Mouse (Mus musculus) liver, postnatal 0 days (tissue): ENCODE results near the gene Clip2. TPM values are rescaled to one million over a fixed set of nuclear protein-coding genes. Genes with fewer than 3 reads are reported as not detected.

Experiments used
- ATAC-seq: fragments of 200-750 bp; cut with Nextera tagmentation; 2 replicates; pipeline ENCODE4 v1.8.0; 2017; ENCODE audit warnings: mild to moderate bottlenecking, moderate library complexity
- DNase-seq: peaks from one replicate; pipeline ENCODE4 v3.0.0-alpha.2; 2016
- H3K27ac ChIP-seq: fragments of 300-500 bp; sonication (generic); 2 replicates; pipeline ENCODE4 v1.5.1; 2014; ENCODE audit warnings: antibody characterized with exemption, moderate library complexity, mild to moderate bottlenecking, low read depth
- H3K27me3 ChIP-seq: fragments of 300-500 bp; sonication (generic); 2 replicates; pipeline ENCODE4 v1.6.1; 2014; ENCODE audit warnings: low read length, control low read depth, mixed read lengths; ENCODE audit not compliant: insufficient read depth
- H3K36me3 ChIP-seq: fragments of 300-500 bp; sonication (generic); replicated peaks from 2 replicates; pipeline ENCODE4 v1.6.1; 2014; ENCODE audit warnings: mild to moderate bottlenecking, control low read depth, low read length, moderate library complexity, mixed read lengths; ENCODE audit not compliant: insufficient read depth
- H3K4me1 ChIP-seq: fragments of 300-500 bp; sonication (generic); 2 replicates; pipeline ENCODE4 v1.6.1; 2014; ENCODE audit warnings: antibody characterized with exemption, mild to moderate bottlenecking, control low read depth; ENCODE audit not compliant: insufficient read depth
- H3K4me2 ChIP-seq: fragments of 300-500 bp; sonication (generic); 2 replicates; pipeline ENCODE4 v1.6.1; 2014; ENCODE audit warnings: low read depth, mild to moderate bottlenecking, low read length, moderate library complexity, mixed read lengths
- H3K4me3 ChIP-seq: fragments of 300-500 bp; sonication (generic); 2 replicates; pipeline ENCODE4 v1.5.1; 2014; ENCODE audit warnings: low read depth, low read length
- H3K9ac ChIP-seq: fragments of 300-500 bp; sonication (generic); replicated peaks from 2 replicates; pipeline ENCODE4 v1.6.1; 2014; ENCODE audit warnings: mild to moderate bottlenecking, moderate library complexity
- H3K9me3 ChIP-seq: fragments of 300-500 bp; sonication (generic); 2 replicates; pipeline ENCODE4 v1.6.1; 2016; ENCODE audit warnings: mild to moderate bottlenecking, control low read depth, low read length, mixed read lengths
- CTCF ChIP-seq: sonication (generic); IDR thresholded peaks from 2 replicates; pipeline ENCODE4 v1.5.1; 2016; ENCODE audit warnings: antibody characterized with exemption, low read depth
- EP300 ChIP-seq: IDR thresholded peaks from 2 replicates; pipeline ENCODE4 v1.6.1; 2016; ENCODE audit warnings: antibody characterized with exemption, low read depth, mild to moderate bottlenecking
- WGBS: fragments of 180-500 bp; shearing (Covaris S2); extraction: QIAGEN DNeasy Blood & Tissue Kit; methylation state at CpG from one replicate; pipeline ENCODE4 v1.1.7; 2014; ENCODE audit not compliant: insufficient replicate concordance; 5-methylcytosine and 5-hydroxymethylcytosine counted together
- polyA plus RNA-seq: library from polyadenylated mRNA; unstranded; fragments of >200 nt; fragmentation: Nextera tagmentation; extraction: Ambion mirVana; gene quantifications from 2 replicates; pipeline ENCODE4 v1.2.1, GENCODE M21; 2015

The Clip2 gene
- polyA plus RNA-seq: 0.21 and 0.29 TPM in 2 replicates

DNA sequence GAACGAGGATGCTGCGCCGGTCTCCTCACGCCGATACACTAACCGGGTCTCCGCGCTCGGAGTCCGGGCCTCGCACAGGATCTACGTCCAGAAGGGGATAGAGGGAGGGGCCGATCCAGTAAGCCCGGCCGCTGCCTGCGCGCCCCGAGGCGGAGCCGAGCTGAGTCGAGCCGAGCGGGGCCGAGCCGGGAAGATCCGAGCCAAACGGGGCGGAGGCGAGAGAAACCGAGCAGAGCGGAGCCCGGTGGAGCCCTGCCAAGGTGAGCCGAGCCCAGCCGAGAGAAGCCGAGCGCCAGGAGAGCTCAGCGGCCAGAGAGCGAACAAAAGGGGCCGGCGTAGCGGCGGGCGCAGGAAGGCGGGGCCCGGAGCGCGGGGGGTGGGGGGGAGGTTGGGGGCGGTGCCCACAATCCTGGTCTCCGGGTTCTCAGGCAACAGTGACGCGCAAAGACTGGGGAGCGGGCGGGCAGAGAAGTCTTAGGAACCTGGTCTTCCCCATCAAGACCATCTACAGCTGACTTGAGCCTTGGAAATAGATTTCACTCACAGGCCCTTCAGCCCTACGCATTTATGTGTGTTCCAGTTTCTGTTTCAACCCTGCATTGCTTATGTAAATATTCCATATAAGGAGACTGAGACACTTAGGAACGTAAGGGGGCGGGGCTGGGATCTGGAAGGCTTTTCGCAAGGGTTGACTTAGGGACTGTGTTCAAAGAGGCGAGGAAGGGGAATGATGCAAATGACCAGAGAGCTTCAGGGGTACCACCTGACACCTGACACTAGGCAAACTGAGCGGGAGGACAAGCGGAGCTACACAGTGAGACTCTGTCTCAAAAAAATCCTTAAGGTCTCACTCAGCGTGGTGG is at the start of gene Clip2:
TSS of gene Clip2 (minus strand) at position 325 of the 863 bp plus-strand sequence.
- TF ChIP-seq EP300 (no peak), CTCF (peak; percentile 21; the same call in 1 of the 2 replicates)
- Histone ChIP-seq H3K4me1 (peaks cover 24% of the 10 kb centered on the region), H3K27ac (peak within 1 kb of the TSS; percentile 71), H3K9me3 (no peaks in the 10 kb centered on the region), H3K36me3 (no peaks in the 10 kb centered on the region), H3K4me2 (peak within 1 kb of the TSS; percentile 95), H3K27me3 (no peaks in the 10 kb centered on the region), H3K4me3 (peak within 1 kb of the TSS; percentile 69), H3K9ac (peak within 1 kb of the TSS; percentile 73)
- WGBS: 2% methylated on average over 57 of the region's 61 CpGs
- peak; percentile 95 for ATAC-seq
- DNase-seq: peak; percentile 94

DNA sequence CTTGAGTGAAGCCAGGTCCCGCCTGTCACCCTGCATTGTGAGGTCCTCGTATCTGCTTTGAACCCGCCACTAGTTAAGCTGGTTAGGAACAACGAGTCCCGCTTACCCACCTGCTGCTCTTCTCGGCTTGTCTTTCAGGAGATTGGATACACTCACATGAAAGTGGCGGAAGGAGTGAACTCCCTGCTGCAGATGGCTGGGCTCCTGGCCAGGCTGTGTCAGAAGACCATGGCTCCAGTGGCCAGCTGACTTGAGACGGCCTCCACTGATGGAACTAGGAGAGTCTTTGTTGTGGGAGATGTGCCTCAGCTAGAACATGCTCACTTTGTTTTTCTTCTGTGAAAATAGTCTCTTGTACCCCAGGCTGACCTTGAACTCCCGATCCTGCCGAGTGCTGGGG is 45.5 kb upstream of the Clip2 start:
- TF ChIP-seq CTCF: no peak
- TF ChIP-seq EP300: no peak
- H3K27ac ChIP-seq: no peak overlapping the region
- no peaks in the 10 kb centered on the region for H3K9me3 ChIP-seq
- no peak overlapping the region for H3K9ac ChIP-seq
- H3K36me3 ChIP-seq: peaks cover 46% of the 10 kb centered on the region
- WGBS: 86% methylated on average over 10 of the region's 10 CpGs
- no peak overlapping the region for H3K4me2 ChIP-seq
- no peak overlapping the region for H3K4me3 ChIP-seq
- no peak for DNase-seq
- H3K27me3 ChIP-seq: no peaks in the 10 kb centered on the region
- no peak for ATAC-seq
- peaks cover 2% of the 10 kb centered on the region; the same call in 1 of the 2 replicates for H3K4me1 ChIP-seq

DNA sequence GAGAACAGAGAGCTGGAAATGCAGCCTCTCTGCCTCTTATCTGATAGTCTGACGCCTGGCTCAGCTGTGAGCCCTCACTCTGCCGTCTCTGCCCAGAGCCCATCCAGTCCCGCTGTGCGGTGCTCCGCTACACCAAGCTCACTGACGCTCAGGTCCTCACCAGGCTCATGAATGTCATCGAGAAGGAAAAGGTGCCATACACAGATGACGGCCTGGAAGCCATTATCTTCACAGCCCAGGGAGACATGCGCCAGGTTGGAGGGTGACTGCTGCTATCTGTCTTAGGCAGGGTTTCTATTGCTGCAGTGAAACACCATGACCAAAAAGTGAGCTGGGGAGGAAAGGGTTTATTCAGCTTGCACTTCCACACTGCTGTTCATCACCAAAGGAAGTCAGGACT is 40.9 kb upstream of the Clip2 start:
- no peak for DNase-seq
- H3K9me3 ChIP-seq: no peaks in the 10 kb centered on the region
- no peak overlapping the region for H3K4me3 ChIP-seq
- peaks cover 7% of the 10 kb centered on the region for H3K4me1 ChIP-seq
- 63% methylated on average over 9 of the region's 9 CpGs for WGBS
- H3K9ac ChIP-seq: no peak overlapping the region
- H3K36me3 ChIP-seq: peaks cover 59% of the 10 kb centered on the region
- no peak overlapping the region for H3K27ac ChIP-seq
- TF ChIP-seq EP300 (peak; percentile 89), CTCF (no peak)
- peak; percentile 94 for ATAC-seq
- no peaks in the 10 kb centered on the region for H3K27me3 ChIP-seq
- H3K4me2 ChIP-seq: no peak overlapping the region

DNA sequence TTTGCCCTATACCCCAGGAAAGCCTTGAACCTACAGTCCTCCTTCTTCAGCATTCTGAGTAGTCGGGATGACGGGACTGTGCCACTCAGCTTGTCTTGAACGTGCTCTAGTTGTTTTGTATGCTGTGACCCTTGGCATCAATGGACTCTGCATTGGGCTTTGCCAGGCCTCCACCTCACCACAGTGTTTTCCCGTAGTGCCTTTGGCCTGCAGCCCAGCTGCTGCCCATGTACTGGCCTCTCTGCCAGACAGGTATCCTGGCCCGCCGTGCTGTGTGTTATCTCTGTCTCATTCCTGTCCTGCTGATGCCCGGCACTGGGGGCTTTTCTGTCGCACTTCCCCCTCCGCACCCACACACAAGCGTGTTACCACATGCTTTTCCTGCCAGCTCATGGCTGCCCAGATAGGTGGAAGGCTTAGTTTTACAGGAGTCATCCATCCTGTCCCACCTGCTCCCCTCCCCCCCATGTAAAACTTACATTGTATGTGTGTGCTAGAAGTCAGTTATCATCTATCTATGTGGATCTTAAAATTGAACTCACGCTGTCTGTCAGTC is 39.9 kb upstream of the Clip2 start:
- Histone ChIP-seq H3K27ac (no peak overlapping the region), H3K9me3 (no peaks in the 10 kb centered on the region), H3K4me2 (no peak overlapping the region), H3K4me1 (peaks cover 7% of the 10 kb centered on the region), H3K4me3 (no peak overlapping the region), H3K36me3 (peaks cover 49% of the 10 kb centered on the region), H3K27me3 (no peaks in the 10 kb centered on the region), H3K9ac (no peak overlapping the region)
- WGBS: 71% methylated on average over 11 of the region's 11 CpGs
- TF ChIP-seq EP300: no peak
- TF ChIP-seq CTCF: no peak
- DNase-seq: no peak
- no peak for ATAC-seq

DNA sequence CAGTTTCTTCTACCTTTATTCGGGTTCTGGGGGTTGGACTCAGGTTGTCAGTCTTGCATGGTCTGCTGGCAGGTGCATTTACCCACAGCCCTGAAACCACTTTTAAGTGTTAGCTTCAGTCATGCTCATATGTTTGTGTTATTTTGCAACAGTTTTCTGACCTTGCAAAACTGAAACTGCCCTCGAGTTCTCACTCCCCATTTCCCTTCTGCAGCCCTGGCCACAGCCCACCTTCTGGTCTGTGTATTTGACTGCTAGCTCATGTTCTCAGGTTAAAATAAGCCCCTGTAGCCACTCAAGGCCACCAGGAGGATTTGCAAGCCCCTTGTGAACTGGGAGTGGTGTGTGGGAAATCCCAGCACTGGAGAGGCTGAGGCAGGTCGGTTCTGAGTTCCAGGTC is 37.7 kb upstream of the Clip2 start:
- no peak for ATAC-seq
- WGBS: 62% methylated on average over 3 of the region's 3 CpGs

DNA sequence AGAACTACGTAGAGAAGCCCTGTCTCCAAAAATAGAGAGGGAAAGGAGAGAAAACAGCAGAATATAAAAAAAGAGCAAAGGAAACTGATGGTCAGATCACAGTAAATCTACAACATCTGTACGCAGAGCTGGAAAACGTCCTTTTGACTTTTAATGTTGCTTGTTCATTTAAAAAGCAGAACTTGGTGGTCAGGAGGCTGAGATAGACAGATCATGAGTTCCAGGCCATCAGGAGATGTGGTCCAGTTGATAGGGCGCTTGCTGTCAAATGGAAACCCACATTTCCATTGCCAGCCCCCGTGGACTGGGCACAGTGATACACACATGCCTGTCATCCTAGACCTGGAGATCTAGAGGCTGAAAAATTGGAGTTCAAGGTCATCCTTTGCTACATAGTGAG is 32.6 kb upstream of the Clip2 start:
- no peaks in the 10 kb centered on the region for H3K27me3 ChIP-seq
- no peak for TF ChIP-seq EP300
- TF ChIP-seq CTCF: no peak
- H3K27ac ChIP-seq: no peak overlapping the region
- H3K36me3 ChIP-seq: peaks cover 10% of the 10 kb centered on the region
- H3K9ac ChIP-seq: no peak overlapping the region
- WGBS: 54% methylated on average over 5 of the region's 5 CpGs
- peaks cover 15% of the 10 kb centered on the region for H3K4me1 ChIP-seq
- H3K4me2 ChIP-seq: no peak overlapping the region
- H3K9me3 ChIP-seq: no peaks in the 10 kb centered on the region
- DNase-seq (no peak), ATAC-seq (no peak)
- H3K4me3 ChIP-seq: no peak overlapping the region

More for the DNA sequence above, 37.7 kb upstream of the Clip2 start:
- no peak overlapping the region for H3K27ac ChIP-seq
- H3K36me3 ChIP-seq: peaks cover 39% of the 10 kb centered on the region
- peak overlapping the region; percentile 11; the same call in 1 of the 2 replicates for H3K4me2 ChIP-seq
- H3K9me3 ChIP-seq: no peaks in the 10 kb centered on the region
- no peaks in the 10 kb centered on the region for H3K27me3 ChIP-seq
- H3K4me3 ChIP-seq: no peak overlapping the region
- no peak for TF ChIP-seq CTCF
- no peak for TF ChIP-seq EP300
- H3K9ac ChIP-seq: no peak overlapping the region
- peaks cover 7% of the 10 kb centered on the region for H3K4me1 ChIP-seq
- DNase-seq: no peak
